Mouse (Mus musculus) layer of hippocampus, adult 11-12 months (tissue): ENCODE measurements around the gene Hoxa13.

Source experiments
- DNase-seq: peaks from one replicate; pipeline ENCODE4 v3.0.0; 2022; ENCODE audit warnings: low spot score

Gene Hoxa13

GRCm38 (mm10) chr6:52222729-52223128 is 38.0 kb downstream of the Hoxa13 start:
- no peak for DNase-seq

DNA sequence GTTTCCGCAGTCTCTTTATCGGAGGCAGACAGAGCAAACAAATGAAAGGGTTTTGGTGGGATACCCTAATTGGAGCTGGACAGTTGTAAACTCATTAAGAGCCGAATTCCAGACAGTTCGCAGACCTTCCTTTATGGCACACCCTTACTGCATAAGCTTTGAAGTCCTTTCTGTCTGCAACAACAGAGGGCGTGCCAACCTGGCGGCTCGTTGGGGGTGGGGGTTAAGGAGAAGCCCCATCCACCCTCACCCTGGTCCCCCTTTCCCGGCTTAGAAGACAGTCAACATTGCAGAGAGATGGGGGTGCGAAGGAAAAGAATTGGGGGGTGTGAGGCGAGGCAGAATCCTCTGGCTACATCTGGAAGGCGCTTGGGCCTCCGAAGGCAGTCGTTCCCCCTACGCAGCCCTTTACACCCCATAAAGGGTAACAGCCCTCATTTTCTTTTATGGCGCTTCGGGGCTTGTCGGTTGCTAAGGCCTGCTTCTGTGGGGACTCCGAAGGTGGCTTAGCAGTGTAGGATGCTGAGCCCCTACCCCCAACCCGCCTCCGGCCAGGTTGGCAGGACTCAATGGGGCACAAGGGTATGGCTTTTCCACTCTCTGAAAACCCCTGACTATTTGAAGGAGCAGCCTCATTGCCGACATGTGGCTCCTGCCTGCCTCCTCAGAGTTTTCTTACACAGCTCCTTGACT is 38.5 kb downstream of the Hoxa13 start:
- no peak for DNase-seq

DNA sequence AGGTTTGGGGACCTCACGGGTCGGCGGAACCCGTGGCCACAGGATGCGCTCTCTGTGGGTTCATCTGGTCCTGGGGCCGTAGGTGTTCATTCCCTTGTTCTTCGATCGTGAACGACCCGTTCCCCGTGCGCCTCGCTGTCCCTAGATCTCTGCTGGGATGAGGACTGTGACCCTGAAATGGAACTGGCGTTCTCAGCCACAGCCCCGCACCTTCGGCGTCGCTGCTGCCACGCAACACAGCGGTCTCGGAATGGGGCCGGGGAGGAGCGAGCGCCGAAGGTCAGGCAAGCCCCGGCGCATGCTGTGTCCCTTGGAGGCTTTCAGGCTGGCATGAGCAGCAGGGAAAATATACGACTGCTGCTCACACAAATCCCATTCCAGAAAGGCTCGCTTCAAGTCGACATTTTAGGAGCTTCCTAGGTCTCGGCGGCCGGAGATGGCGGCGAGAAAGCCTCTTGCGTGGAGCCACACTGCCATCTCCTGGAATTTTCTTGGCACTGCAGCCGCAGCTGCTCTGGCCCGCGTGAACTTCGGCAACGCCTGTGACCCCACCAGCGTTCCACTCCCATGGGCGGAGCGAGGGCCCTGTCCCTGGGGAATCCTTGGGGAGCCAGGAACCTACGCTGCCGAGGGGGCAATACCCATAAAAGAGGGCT is 39.2 kb downstream of the Hoxa13 start, which contains the start of gene Hoxa7:
Gene Hoxa7 (minus strand): TSS at position 518 of the 656 bp plus-strand sequence.
- peak; percentile 81 for DNase-seq

- no peak for DNase-seq
Observed at GRCm38 (mm10) chr6:52220865-52221310, 39.8 kb downstream of the Hoxa13 start.

GRCm38 (mm10) chr6:52220003-52220864 is 40.4 kb downstream of the Hoxa13 start:
- no peak for DNase-seq

GRCm38 (mm10) chr6:52219234-52219942 is 41.3 kb downstream of the Hoxa13 start:
- no peak for DNase-seq

DNA sequence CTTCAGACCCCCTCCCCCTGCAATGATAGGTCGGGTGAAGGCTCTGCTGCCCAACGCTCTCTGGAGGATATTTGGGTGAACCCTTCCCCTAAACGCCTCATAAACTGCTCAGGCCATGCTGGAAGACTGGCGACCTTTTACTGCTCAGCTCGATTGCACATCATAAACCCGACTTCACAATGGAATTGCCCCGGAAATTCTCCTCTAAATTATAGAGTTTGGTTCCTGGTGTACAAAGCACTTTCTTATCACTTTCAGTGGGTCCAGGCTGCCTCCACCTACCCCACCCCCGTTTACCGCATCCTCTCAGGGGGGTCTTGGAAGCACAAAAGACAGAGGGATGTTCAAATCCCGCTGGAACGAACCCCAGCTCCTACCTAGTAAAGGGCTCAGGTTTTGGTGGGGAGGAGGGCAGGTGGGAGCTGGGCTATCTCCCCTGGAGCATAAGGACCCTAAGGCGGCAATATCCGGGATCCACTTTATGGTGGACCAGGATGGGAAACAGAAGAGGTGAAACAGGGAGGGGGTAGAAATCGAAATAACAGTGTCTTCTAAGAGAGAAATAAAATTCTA is 42.0 kb downstream of the Hoxa13 start:
- no peak for DNase-seq

GRCm38 (mm10) chr6:52217895-52218642 is 42.6 kb downstream of the Hoxa13 start:
- DNase-seq = no peak

GRCm38 (mm10) chr6:52217459-52217768 is 43.3 kb downstream of the Hoxa13 start:
- DNase-seq = no peak

- DNase-seq = no peak
Observed at GRCm38 (mm10) chr6:52216691-52217458, 43.8 kb downstream of the Hoxa13 start.

DNA sequence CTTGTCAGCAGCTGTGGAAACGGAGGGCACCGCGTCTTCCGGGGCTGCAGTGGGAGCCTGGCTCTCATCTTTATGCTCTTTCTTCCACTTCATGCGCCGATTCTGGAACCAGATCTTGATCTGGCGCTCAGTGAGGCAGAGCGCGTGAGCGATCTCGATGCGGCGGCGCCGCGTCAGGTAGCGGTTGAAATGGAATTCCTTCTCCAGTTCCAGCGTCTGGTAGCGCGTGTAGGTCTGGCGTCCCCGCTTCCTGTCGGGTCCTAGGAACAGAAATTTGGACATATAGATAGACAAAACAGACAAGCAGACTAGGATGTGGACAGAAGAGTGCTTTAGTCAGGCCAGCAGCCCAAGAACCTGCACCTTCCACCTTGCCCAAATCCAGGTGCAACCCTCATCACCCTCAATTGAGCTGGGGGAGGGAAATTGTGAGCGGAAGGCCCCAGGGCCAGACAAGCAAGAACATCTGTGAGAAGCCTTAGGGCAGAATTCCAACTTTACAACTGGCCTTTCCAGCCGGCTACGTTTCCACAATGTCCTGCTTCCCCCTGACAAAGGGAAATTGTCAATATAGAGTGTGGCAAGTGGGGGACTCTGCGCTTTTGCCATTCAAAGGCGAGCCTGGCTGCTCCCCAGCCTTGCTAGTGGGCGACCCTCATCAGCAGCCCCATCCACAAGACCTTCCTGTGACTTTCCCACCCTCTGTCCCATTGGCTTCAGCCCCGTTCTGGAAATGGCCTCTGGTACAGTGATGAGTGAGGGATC is 44.7 kb downstream of the Hoxa13 start:
- no peak for DNase-seq

DNA sequence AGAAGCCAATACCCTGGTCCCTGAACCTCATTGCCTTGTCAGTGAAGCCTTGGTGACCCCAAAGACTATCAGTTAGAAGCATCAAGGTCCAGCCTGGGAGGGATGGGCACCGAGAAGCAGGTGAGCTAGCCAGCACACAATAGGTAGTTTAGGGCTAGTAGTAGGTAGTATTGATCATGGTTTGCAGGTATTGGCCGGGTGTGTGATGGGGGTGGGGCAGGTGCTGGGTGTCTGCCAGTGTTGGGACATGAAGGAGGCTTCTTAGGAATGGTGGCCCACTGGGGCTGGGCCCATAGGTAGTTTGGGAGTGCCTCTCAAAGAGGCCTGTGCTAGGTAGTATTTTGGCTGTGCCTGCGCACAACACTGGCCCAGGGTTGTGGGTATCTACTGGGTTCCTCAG is 45.6 kb downstream of the Hoxa13 start:
- DNase-seq = no peak

DNA sequence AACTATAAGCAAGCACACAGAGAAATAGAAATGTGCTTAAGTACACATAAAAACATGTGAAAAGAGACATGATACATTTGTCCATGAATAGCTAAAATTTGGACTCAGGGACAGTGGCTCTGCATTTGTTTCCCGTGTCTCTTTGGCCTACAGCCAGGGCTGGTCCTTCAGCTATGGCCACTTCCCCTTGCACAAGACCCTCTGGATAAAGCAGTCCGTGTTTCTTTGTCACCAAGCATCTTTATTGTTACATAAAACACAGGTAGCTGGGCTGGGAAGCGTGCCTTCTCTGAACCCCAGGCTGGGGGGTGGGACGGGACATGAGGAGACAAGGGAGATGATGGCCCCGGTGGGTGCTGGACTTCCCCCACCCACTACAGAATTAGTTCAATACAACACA is 46.4 kb downstream of the Hoxa13 start:
- no peak for DNase-seq

DNA sequence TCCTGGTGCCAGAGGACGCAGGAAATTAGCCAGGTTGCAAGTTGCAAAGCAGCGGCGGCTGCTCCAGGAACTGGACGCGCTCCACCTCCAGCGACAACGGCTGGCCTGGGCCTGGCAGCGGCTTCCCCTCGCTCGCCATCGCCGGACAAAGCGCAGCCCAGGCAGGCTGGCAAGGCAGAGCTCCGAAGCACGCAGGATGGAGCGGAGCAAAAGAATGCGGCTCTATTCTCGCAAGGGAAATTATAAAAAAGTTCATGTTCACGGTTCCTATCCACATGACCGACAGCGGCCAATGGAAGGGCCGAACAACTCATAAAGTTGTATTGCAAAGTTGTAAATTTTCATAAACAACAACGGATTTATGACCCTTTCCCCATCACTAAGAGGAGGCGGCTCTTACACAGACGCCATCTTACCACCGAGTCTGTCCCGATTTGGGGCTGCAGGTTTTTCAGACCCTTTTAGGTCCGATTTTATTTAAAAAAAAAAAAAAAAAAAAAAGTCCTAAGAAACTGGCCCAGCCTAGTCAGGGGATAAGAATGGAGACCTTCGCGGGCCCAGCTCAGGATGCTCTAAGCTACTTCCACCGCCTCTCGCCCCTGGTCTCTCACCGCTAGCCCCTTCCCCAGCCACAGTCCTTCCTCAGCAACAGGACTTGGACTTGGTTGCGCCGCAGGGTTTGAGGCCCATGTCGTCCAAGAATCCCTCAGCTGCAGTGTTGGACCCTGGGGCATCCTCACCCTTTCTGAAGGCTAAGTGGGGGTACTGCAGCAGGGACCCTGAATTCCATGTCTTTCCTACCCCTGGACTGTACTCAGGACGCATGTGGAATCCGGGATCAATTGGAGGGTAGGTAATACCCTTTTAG is 47.3 kb downstream of the Hoxa13 start, which contains the start of the genes Hoxa3 and Gm28308:
Gene Hoxa3 (minus strand): TSS at position 218 of the 868 bp plus-strand sequence.
Gene Gm28308 (minus strand): TSS at position 221 of the 868 bp plus-strand sequence.
- no peak for DNase-seq

DNA sequence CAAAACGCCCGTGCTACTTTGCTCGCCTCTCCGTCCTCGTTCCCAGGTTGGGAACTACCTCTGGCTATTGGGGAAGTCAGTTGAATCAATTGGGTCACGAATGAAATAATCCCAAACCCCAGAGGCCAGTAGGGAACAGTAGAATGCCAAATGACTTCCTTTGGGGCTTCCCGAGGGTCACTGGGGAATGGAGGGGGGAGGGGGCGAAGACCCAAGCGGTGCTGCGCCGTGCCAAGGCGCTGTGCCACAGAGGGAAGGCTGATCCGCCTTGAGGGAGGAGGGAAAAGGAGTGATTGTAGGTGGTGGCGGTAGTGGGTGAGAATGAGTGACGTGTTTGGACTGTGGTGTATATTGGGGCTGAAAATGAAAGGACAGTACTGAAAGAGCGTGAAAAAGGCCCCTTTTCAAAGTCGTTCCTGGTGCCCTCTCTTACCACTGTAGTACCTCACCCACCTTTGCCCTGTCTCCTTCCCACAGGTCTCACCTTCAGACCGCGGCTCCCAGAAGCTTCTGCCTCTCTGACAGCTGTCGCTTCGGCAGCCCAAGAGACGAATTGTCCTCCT is 48.0 kb downstream of the Hoxa13 start:
- DNase-seq = no peak

DNA sequence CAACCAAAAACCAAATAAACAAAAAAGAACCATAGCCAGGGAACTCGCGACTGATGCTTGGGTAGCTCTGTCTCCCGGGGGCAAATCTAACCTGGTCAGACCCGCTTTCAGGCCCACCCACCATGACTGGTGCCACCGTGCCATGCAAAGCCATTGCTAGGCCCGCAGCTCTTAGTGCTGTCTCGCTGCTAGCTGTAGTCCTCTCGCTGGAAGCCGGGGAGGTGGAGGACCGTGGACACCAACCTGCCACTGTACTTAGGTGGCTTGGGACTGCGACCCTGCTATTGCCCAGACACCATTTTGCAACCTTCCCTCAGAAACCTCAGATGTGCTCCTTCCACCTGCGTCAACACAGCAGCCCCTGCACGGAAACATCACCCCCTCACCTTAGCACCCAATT is 48.7 kb downstream of the Hoxa13 start:
- no peak for DNase-seq

DNA sequence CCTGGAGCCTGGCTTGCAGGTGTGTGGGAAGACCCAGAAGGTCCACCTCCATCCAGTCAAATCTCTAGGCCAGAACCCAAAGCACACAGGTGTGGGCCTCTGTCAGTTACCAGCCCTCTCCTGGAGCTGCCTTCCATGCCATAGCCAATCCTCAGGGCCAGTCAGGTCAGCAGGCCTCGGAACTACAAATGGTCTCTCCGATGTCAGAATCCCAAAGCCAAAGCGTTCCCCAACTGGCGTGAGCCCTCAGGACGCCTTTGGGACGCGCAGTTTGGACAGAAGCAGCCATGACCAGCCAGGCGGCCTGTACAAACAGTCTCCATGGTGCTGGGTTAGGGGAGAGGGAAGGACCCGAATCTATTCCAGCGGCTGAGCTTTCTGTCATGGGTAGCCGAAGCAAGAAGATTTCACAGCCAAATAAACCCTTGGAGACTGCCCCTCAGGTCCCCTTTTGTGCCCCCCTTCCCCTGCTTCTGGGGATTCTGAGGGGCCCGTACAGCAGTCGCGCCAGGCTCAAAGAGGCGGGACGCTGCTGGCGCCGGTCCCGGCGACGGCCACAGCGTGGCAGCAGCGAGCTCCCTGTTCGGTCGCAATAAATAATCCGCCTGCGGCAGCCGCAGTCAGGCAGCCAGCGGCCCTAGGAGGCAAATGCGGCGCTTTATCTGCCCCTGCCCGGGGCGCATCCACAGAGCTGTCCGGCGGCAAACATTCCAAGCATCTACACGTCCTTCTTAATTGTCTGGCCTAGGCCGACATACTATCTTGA is 49.3 kb downstream of the Hoxa13 start:
- peak; percentile 51 for DNase-seq
